Mouse (Mus musculus) duodenum, adult 2 months (tissue): ENCODE measurements around the gene Mtnr1a. TPM values are rescaled to one million over a fixed set of nuclear protein-coding genes. Genes with fewer than 3 reads are reported as not detected.

ENCODE experiments used
- polyA plus RNA-seq: library from polyadenylated mRNA; depleted of rRNA; stranded (reverse); fragments of >200 nt; gene quantifications from 2 replicates; pipeline ENCODE4 v1.2.3, GENCODE M21; 2012; ENCODE audit warnings: low replicate concordance; rRNA removed

Gene Mtnr1a
- 0.19 and 0.29 TPM in 2 replicates for polyA plus RNA-seq

GRCm38 (mm10) chr8:45068759-45069386 is at the start of gene Mtnr1a:
TSS of gene Mtnr1a (plus strand) at chr8:45069137.

Other genes starting within 250 kb of the Mtnr1a start
- gene Fat1, start 133.7 kb upstream of the Mtnr1a start, polyA plus RNA-seq: 31.0 and 31.6 TPM in 2 replicates
- not detected in 2 replicates for gene F11, start 192.9 kb downstream of the Mtnr1a start, polyA plus RNA-seq
- gene Klkb1, start 225.7 kb downstream of the Mtnr1a start, polyA plus RNA-seq: 0.06 and 0.18 TPM in 2 replicates
- not detected in 2 replicates for gene Gm45753, start 239.3 kb downstream of the Mtnr1a start, polyA plus RNA-seq